Mouse (Mus musculus) MEL (cell line): ENCODE data around the gene Gm49355. TPM values are rescaled to one million over a fixed set of nuclear protein-coding genes. Genes with fewer than 3 reads are reported as not detected.

Source experiments
- DNase-seq: peaks from one replicate; pipeline ENCODE4 v3.0.0; 2011; ENCODE audit warnings: low read depth, low spot score
- H3K27ac ChIP-seq: 2 replicates; pipeline ENCODE4 v1.5.1; 2012; ENCODE audit warnings: low read depth, mild to moderate bottlenecking, control low read depth, low read length, moderate library complexity; ENCODE audit not compliant: control insufficient read depth
- H3K27me3 ChIP-seq, 2 experiments: fragments of 150-350 bp in 1 of 2; sonication (generic) in 1 of 2; 2 replicates each; pipeline ENCODE4 v1.6.1; 2012; ENCODE audit warnings: low read length in 2 of 2, mild to moderate bottlenecking in 2 of 2, improper control_type of control experiment in 1 of 2, moderate library complexity in 1 of 2; ENCODE audit not compliant: insufficient read depth in 2 of 2, control insufficient read depth in 1 of 2
- H3K36me3 ChIP-seq, 2 experiments: 2 replicates each; pipeline ENCODE4 v1.6.1; 2012 to 2014; ENCODE audit warnings: low read length in 2 of 2, improper control_type of control experiment in 1 of 2, inconsistent platforms in 1 of 2, mild to moderate bottlenecking in 1 of 2; ENCODE audit not compliant: insufficient read depth in 2 of 2, control insufficient read depth in 1 of 2
- H3K4me1 ChIP-seq, 2 experiments: fragments of 150-350 bp in 1 of 2; sonication (generic) in 1 of 2; 2 replicates each; pipeline ENCODE4 v1.6.1; 2012; ENCODE audit warnings: low read length in 2 of 2, improper control_type of control experiment in 1 of 2, mild to moderate bottlenecking in 1 of 2; ENCODE audit not compliant: insufficient read depth in 2 of 2, control insufficient read depth in 1 of 2
- H3K4me3 ChIP-seq, 2 experiments: fragments of 150-350 bp in 1 of 2; sonication (generic) in 1 of 2; 2 replicates each; pipeline ENCODE4 v1.5.1; 2012; ENCODE audit warnings: low read depth in 2 of 2, low read length in 2 of 2, mild to moderate bottlenecking in 2 of 2, moderate library complexity in 2 of 2, control low read depth in 1 of 2, improper control_type of control experiment in 1 of 2; ENCODE audit not compliant: control insufficient read depth in 1 of 2, insufficient read depth in 1 of 2
- H3K79me2 ChIP-seq: 2 replicates; pipeline ENCODE4 v1.6.1; 2012; ENCODE audit warnings: mild to moderate bottlenecking, low read length, moderate library complexity; ENCODE audit not compliant: control insufficient read depth, poor library complexity, insufficient read depth
- H3K9ac ChIP-seq: 2 replicates; pipeline ENCODE4 v1.6.1; 2012; ENCODE audit warnings: low read depth, mild to moderate bottlenecking, control low read depth, low read length, moderate library complexity; ENCODE audit not compliant: control insufficient read depth, poor library complexity, severe bottlenecking
- H3K9me3 ChIP-seq: fragments of 150-350 bp; sonication (generic); replicated peaks from 2 replicates; pipeline ENCODE4 v1.6.1; 2012; ENCODE audit warnings: mild to moderate bottlenecking, low read length, improper control_type of control experiment, moderate library complexity; ENCODE audit not compliant: insufficient read depth
- BHLHE40 ChIP-seq: IDR thresholded peaks from 2 replicates; pipeline ENCODE4 v1.6.1; 2012; ENCODE audit warnings: low read depth, mild to moderate bottlenecking, inconsistent platforms, low read length, improper control_type of control experiment, borderline replicate concordance
- CTCF ChIP-seq, 3 experiments: IDR thresholded peaks in 2 of 3; conservative IDR thresholded peaks in 1 of 3; 2 replicates each; pipeline ENCODE4 v1.5.1; 2011 to 2012; ENCODE audit warnings: low read length in 3 of 3, low read depth in 2 of 3, mild to moderate bottlenecking in 2 of 3, improper control_type of control experiment in 1 of 3, inconsistent platforms in 1 of 3, mixed read lengths in 1 of 3, moderate library complexity in 1 of 3; ENCODE audit not compliant: control insufficient read depth in 1 of 3, insufficient read depth in 1 of 3, poor library complexity in 1 of 3, severe bottlenecking in 1 of 3
- E2F4 ChIP-seq: IDR thresholded peaks from 2 replicates; pipeline ENCODE4 v1.6.1; 2011; ENCODE audit warnings: low read depth, low read length, improper control_type of control experiment, borderline replicate concordance
- ELF1 ChIP-seq: IDR thresholded peaks from 2 replicates; pipeline ENCODE4 v1.6.1; 2014; ENCODE audit warnings: low read depth, mild to moderate bottlenecking, inconsistent platforms, low read length, improper control_type of control experiment, moderate library complexity
- EP300 ChIP-seq, 2 experiments: IDR thresholded peaks; 2 replicates each; pipeline ENCODE4 v1.6.1; 2011; ENCODE audit warnings: improper control_type of control experiment in 2 of 2, low read length in 2 of 2, low read depth in 1 of 2, mild to moderate bottlenecking in 1 of 2
- ETS1 ChIP-seq: IDR thresholded peaks from 2 replicates; pipeline ENCODE4 v1.6.1; 2012; ENCODE audit warnings: low read depth, mild to moderate bottlenecking, inconsistent platforms, low read length, improper control_type of control experiment, moderate library complexity
- MAX ChIP-seq: IDR thresholded peaks from 2 replicates; pipeline ENCODE4 v1.6.1; 2011; ENCODE audit warnings: low read length, improper control_type of control experiment
- MXI1 ChIP-seq: IDR thresholded peaks from 2 replicates; pipeline ENCODE4 v1.6.1; 2011; ENCODE audit warnings: mild to moderate bottlenecking, low read depth, low read length, improper control_type of control experiment
- MYB ChIP-seq: IDR thresholded peaks from 2 replicates; pipeline ENCODE4 v1.6.1; 2011; ENCODE audit warnings: mild to moderate bottlenecking, low read depth, low read length, improper control_type of control experiment
- MYC ChIP-seq: IDR thresholded peaks from 2 replicates; pipeline ENCODE4 v1.6.1; 2011; ENCODE audit warnings: low read depth, mild to moderate bottlenecking, low read length, improper control_type of control experiment, moderate library complexity
- NELFE ChIP-seq: IDR thresholded peaks from 2 replicates; pipeline ENCODE4 v1.6.1; 2011; ENCODE audit warnings: low read depth, low read length, improper control_type of control experiment
- NRF1 ChIP-seq: IDR thresholded peaks from 2 replicates; pipeline ENCODE4 v1.6.1; 2014; ENCODE audit warnings: low read depth, mild to moderate bottlenecking, inconsistent platforms, low read length, improper control_type of control experiment, moderate library complexity; ENCODE audit not compliant: poor library complexity, insufficient read depth, severe bottlenecking
- POLR2A ChIP-seq, 2 experiments: IDR thresholded peaks; 2 replicates each; pipeline ENCODE4 v1.6.1; 2011 to 2012; ENCODE audit warnings: low read length in 2 of 2, mild to moderate bottlenecking in 2 of 2, control low read depth in 1 of 2, improper control_type of control experiment in 1 of 2, low read depth in 1 of 2, moderate library complexity in 1 of 2; ENCODE audit not compliant: control insufficient read depth in 1 of 2, insufficient read depth in 1 of 2, poor library complexity in 1 of 2
- RCOR1 ChIP-seq: IDR thresholded peaks from 2 replicates; pipeline ENCODE4 v1.6.1; 2012; ENCODE audit warnings: low read depth, mild to moderate bottlenecking, inconsistent platforms, low read length, improper control_type of control experiment
- SIN3A ChIP-seq: IDR thresholded peaks from 2 replicates; pipeline ENCODE4 v1.6.1; 2012; ENCODE audit warnings: low read length, improper control_type of control experiment, inconsistent platforms
- TCF12 ChIP-seq: IDR thresholded peaks from 2 replicates; pipeline ENCODE4 v1.6.1; 2014; ENCODE audit warnings: low read depth, mild to moderate bottlenecking, inconsistent platforms, low read length, improper control_type of control experiment, moderate library complexity
- UBTF ChIP-seq: IDR thresholded peaks from 2 replicates; pipeline ENCODE4 v1.6.1; 2012; ENCODE audit warnings: low read depth, mild to moderate bottlenecking, inconsistent platforms, low read length, improper control_type of control experiment, moderate library complexity, borderline replicate concordance; ENCODE audit not compliant: insufficient read depth
- USF1 ChIP-seq: IDR thresholded peaks from 2 replicates; pipeline ENCODE4 v1.6.1; 2014; ENCODE audit warnings: low read depth, mild to moderate bottlenecking, inconsistent platforms, low read length, improper control_type of control experiment, moderate library complexity
- USF2 ChIP-seq, 2 experiments: IDR thresholded peaks; 2 replicates each; pipeline ENCODE4 v1.6.1; 2011 to 2012; ENCODE audit warnings: improper control_type of control experiment in 2 of 2, low read length in 2 of 2, borderline replicate concordance in 1 of 2, inconsistent platforms in 1 of 2, low read depth in 1 of 2, mild to moderate bottlenecking in 1 of 2; ENCODE audit not compliant: insufficient read depth in 1 of 2
- ZC3H11A ChIP-seq: IDR thresholded peaks from 2 replicates; pipeline ENCODE4 v1.6.1; 2012; ENCODE audit warnings: low read depth, mild to moderate bottlenecking, inconsistent platforms, low read length, improper control_type of control experiment
- ZKSCAN1 ChIP-seq: IDR thresholded peaks from 2 replicates; pipeline ENCODE4 v1.6.1; 2012; ENCODE audit warnings: low read depth, mild to moderate bottlenecking, inconsistent platforms, low read length, improper control_type of control experiment, moderate library complexity
- polyA plus RNA-seq, 2 experiments: library from polyadenylated mRNA; stranded (reverse) in 1 of 2; unstranded in 1 of 2; fragments of >175 nt in 1 of 2; fragments of >200 nt in 1 of 2; gene quantifications; 2 replicates each; pipeline versions ENCODE4 v1.2.1 to v1.2.4; 2012; ENCODE audit warnings: low replicate concordance in 2 of 2, low read depth in 1 of 2; ENCODE audit not compliant: insufficient read length in 2 of 2, insufficient read depth in 1 of 2, missing spikeins in 1 of 2
- total RNA-seq: library from RNA; depleted of rRNA; stranded (reverse); fragments of 300-350 nt; gene quantifications from 2 replicates; pipeline ENCODE4 v1.2.3, GENCODE M21; 2012

Gm49355 gene
- total and polyA plus RNA-seq, 3 experiments, result 0.08 to 0.17 TPM; not detected in 1

- H3K4me1 ChIP-seq, result no peaks in the 10 kb centered on the region
- TF ChIP-seq MAX (no peak), SIN3A (no peak), ZC3H11A (no peak), CTCF (IDR thresholded peaks at IDR 0.05 in 2 of 3, conservative IDR thresholded peaks at IDR 0.05 in 1 of 3; ENCODE audit: control insufficient read depth in 1 of 3, insufficient read depth in 1 of 3, low read depth in 2 of 3, low read length in 3 of 3, poor library complexity in 1 of 3, severe bottlenecking in 1 of 3) (no peak), MYC (no peak), RCOR1 (no peak), USF1 (no peak), EP300 (IDR thresholded peaks at IDR 0.05; ENCODE audit: low read depth in 1 of 2, low read length in 2 of 2) (no peak), ZKSCAN1 (no peak), UBTF (no peak)
- no peak overlapping the region for H3K9ac ChIP-seq
- no peaks in the 10 kb centered on the region for H3K9me3 ChIP-seq
- DNase-seq, result no peak
- no peak overlapping the region for H3K4me3 ChIP-seq
- no peaks in the 10 kb centered on the region for H3K79me2 ChIP-seq
- no peak overlapping the region for H3K27ac ChIP-seq
- no peaks in the 10 kb centered on the region for H3K36me3 ChIP-seq
- H3K27me3 ChIP-seq, result no peaks in the 10 kb centered on the region
Measured at GRCm38 (mm10) chr14:12338811-12339565, 55.2 kb downstream of the Gm49355 start.

GRCm38 (mm10) chr14:12340238-12341074 lies 56.7 kb downstream of the Gm49355 start:
- no peak overlapping the region for H3K27ac ChIP-seq
- no peak for DNase-seq
- no peaks in the 10 kb centered on the region for H3K36me3 ChIP-seq
- H3K79me2 ChIP-seq, result no peaks in the 10 kb centered on the region
- H3K4me1 ChIP-seq, result no peaks in the 10 kb centered on the region
- H3K27me3 ChIP-seq, result no peaks in the 10 kb centered on the region
- H3K9me3 ChIP-seq, result no peaks in the 10 kb centered on the region
- H3K9ac ChIP-seq, result no peak overlapping the region
- H3K4me3 ChIP-seq, result no peak overlapping the region
- TF ChIP-seq NRF1 (no peak), BHLHE40 (no peak), USF1 (no peak), E2F4 (no peak), MXI1 (no peak), NELFE (no peak), USF2 (IDR thresholded peaks at IDR 0.05; ENCODE audit: borderline replicate concordance in 1 of 2, insufficient read depth in 1 of 2, low read depth in 1 of 2, low read length in 2 of 2) (no peak), CTCF (IDR thresholded peaks at IDR 0.05 in 2 of 3, conservative IDR thresholded peaks at IDR 0.05 in 1 of 3; ENCODE audit: control insufficient read depth in 1 of 3, insufficient read depth in 1 of 3, low read depth in 2 of 3, low read length in 3 of 3, poor library complexity in 1 of 3, severe bottlenecking in 1 of 3) (no peak), TCF12 (no peak), ETS1 (no peak), ELF1 (no peak), MYB (no peak), POLR2A (IDR thresholded peaks at IDR 0.05; ENCODE audit: control insufficient read depth in 1 of 2, insufficient read depth in 1 of 2, low read depth in 1 of 2, low read length in 2 of 2, poor library complexity in 1 of 2) (no peak)
